Mouse (Mus musculus): Measurements from ENCODE around the gene Ndufa12. TPM values are rescaled to one million over a fixed set of nuclear protein-coding genes. Genes with fewer than 3 reads are reported as not detected.
A peak's percentile ranks its signal among the peaks of the same experiment; 100 is the strongest.

Gene Ndufa12
- total RNA-seq (2021) = 100 to 1,000 TPM; 249 to 253 TPM
- long read RNA-seq, experiment 1, transcript Ndufa12-201 (4 exons, 1,110 nt) = major isoform, 195 of 203 reads
- long read RNA-seq, experiment 1, partial matches to known transcripts = 2 of 203 reads
- long read RNA-seq, experiment 1, other reads (novel, unspliced or antisense) = 6 of 203 reads
- long read RNA-seq, experiment 2, transcript Ndufa12-201 (4 exons, 1,110 nt) = major isoform, 252 of 262 reads
- long read RNA-seq, experiment 2, partial matches to known transcripts = 3 of 262 reads
- long read RNA-seq, experiment 2, other reads (novel, unspliced or antisense) = 6 of 262 reads

DNA sequence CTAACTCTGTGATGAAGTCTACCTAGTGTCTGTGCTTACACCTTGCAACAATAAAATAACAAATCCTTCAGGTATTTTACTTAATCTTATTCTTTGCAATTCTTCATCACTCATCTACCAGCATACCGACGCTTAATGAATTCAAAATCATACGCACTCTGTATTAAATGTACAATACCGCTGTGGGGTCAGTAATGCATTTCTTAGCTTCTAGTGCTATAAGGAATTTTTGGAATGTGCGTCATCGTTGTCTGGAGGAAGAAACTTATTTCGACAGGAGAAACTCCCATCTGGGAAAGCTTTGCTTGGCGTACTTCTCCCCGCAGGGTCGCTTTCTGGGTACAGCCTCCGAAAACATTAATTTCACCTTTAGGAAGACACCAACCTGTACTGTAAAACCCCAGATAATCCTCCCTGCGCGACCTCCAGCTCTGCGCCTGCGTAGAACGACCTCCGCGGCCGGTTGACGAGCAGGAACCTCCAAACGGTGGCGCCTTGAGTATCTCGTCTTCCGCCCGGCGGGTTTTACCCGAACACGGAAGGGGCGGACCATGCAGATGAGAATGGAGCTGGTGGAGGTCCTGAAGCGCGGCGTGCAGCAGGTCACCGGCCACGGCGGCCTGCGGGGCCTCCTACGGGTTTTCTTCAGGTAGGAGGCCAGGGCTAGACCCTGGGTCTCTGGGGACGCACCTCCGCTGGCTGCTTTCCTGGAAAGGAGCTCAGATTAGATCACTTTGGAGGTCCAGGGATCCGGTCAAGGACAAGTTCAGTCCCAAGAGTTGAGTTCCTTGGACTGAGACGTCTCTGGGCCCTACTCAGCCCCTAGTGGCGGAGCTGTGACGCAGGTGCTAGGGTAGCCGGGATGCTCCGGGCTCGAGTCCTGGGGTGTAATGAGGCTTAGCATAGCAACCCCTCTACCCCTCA, at the start of gene Ndufa12:
Gene Ndufa12 (plus strand): TSS at position 239 of the 924 bp plus-strand sequence.
- peak; percentile 65 for TF ChIP-seq CTCF (conservative IDR thresholded peaks at IDR 0.05)
- Histone ChIP-seq H3K4me3 (peak within 1 kb of the TSS; percentile 80), H3K27ac (peak within 1 kb of the TSS; percentile 96)
- peak; percentile 95 to 98 for DNase-seq (ENCODE audit: low spot score in 2 of 2)

- H3K27ac ChIP-seq = 0 out of 2 replicates have a peak overlapping the region, but pooled peaks have one; percentile 56
- TF ChIP-seq CTCF (conservative IDR thresholded peaks at IDR 0.05) = no peak
- DNase-seq (ENCODE audit: low spot score in 2 of 2) = no peak
- H3K4me3 ChIP-seq = no peak overlapping the region
These were observed 47.0 kb upstream of the Ndufa12 start for GRCm38 (mm10) chr10:94151488-94151887.

GRCm38 (mm10) chr10:94153841-94154240, 44.7 kb upstream of the Ndufa12 start:
- DNase-seq (ENCODE audit: low spot score in 2 of 2) = no peak
- H3K4me3 ChIP-seq = no peak overlapping the region
- no peak overlapping the region for H3K27ac ChIP-seq
- no peak for TF ChIP-seq CTCF (conservative IDR thresholded peaks at IDR 0.05)

DNA sequence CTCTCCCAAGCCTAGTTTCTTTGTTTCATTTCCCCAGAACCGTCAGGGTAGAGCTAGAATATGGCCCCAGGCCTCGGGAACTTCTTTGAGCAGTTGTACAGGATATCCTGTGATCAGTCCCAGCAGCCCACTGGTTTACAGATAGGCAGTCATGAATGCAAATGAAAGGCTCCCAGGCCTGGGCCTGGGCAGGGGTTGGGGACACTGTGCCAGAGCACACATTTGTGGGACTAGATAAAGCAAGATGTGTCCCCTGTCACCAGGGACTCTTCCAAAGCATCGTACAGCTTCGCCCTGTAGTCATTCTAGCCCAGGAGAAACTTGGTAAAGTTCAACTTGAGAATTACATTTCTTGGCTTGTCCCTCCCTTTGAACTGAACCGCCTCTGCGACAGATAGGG, 39.6 kb upstream of the Ndufa12 start:
- Histone ChIP-seq H3K27ac (no peak overlapping the region), H3K4me3 (no peak overlapping the region)
- no peak for TF ChIP-seq CTCF (conservative IDR thresholded peaks at IDR 0.05)
- DNase-seq (ENCODE audit: low spot score in 2 of 2) = no peak

DNA sequence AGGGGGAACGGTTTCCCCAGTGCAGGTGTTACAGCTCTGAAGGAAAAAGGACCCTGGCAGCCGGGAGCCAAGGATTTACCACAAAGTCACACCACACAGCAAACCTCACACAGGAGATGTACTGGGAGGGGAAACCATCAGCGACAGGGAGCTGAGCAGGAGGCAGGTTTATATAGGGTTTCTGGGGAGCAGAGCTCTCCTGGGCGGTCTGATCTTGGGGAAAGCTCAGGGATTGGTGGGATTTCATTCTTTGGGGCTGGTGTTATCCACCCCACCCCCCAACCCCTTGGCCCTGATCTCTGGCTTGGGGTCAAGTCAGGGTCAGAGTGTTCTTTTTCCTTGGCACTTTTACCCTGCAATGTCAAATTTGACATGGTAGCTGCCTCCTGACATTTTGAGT, 39.1 kb upstream of the Ndufa12 start:
- Histone ChIP-seq H3K27ac (no peak overlapping the region), H3K4me3 (no peak overlapping the region)
- no peak for TF ChIP-seq CTCF (conservative IDR thresholded peaks at IDR 0.05)

DNA sequence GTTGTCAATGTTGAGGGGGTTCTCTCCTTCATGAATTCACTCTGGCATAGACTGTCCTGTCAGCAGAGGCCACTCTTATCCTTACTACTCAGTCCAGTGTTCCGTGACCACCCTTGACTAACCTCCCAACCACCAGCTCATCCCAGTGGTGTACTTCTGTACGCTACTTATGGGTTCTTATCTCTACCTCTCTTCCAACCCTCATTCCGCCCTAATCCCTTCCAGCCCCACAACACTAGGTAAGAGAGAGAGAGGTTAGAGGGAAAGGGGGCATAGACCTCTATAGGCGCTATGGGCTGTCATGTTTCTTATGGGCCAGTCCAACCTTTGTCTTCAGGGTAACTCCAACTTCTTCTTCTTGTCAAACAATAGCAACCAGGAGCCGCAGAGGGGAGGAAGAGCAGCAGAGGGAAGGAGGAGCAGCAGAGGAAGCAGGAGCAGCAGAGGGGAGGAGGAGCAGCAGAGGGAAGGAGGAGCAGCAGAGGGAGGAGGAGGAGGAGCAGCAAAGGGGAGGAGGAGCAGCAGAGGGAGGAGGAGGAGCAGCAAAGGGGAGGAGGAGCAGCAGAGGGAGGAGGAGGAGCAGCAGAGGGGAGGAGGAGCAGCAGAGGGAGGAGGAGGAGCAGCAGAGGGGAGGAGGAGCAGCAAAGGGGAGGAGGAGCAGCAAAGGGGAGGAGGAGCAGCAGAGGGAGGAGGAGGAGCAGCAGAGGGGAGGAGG, 37.3 kb upstream of the Ndufa12 start:
- TF ChIP-seq CTCF (conservative IDR thresholded peaks at IDR 0.05) = no peak
- no peak for DNase-seq (ENCODE audit: low spot score in 2 of 2)
- Histone ChIP-seq H3K27ac (no peak overlapping the region), H3K4me3 (no peak overlapping the region)

More for the DNA sequence above, 39.1 kb upstream of the Ndufa12 start:
- DNase-seq (ENCODE audit: low spot score in 2 of 2) = no peak

DNA sequence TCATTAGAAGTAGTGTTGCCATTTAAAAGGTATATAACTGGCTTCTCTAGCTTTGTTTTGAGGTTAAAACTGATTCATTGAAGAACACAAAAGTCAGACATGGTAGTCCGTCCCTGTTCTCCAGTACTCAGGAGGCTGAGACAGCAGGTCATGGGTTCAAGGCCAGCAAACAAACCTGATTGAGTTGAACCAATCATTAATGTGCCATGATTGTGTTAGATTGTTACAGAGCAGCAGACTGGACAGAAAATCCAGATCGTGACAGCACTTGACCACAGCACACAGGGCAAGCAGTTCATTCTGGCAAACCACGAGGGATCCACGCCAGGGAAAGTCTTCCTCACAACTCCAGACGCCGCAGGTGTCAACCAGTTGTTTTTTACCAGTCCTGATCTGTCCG, 36.5 kb upstream of the Ndufa12 start:
- Histone ChIP-seq H3K4me3 (no peak overlapping the region), H3K27ac (no peak overlapping the region)
- DNase-seq (ENCODE audit: low spot score in 2 of 2) = no peak
- no peak for TF ChIP-seq CTCF (conservative IDR thresholded peaks at IDR 0.05)

DNA sequence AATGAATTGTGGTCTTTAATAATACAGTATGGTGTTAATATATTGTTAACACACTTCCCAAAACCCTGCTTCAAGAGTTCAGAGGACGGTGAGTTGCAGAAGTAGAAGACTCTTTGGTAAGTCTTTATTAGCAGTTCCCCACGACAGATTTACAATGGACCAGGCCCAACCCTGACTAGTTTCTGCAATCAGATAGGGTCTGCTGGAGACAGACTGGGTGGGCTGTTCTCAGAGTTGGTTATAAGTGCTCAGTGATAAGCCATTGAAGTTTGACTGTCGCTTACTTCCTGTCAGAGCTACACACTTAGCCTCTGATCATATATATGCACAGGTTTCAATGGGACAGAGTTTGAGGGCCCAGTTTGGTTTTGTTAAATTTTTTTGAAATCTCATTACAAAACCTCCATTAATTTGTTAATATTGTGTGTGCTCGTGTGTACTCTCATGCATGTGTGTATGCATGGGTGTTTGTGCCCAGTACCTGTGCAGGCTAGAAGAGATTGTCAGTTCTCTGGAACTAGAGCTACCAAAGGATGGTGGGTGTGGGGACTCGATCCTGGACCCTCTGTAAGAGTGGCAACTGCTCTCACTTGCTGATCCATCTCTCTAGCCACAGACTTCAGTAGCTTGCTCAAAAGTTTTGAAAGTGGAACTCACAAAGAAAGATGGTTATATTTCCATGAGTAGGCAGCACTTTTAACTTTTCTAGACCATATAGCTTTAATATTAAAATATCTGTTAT, 34.2 kb upstream of the Ndufa12 start:
- TF ChIP-seq CTCF (conservative IDR thresholded peaks at IDR 0.05) = no peak
- no peak for DNase-seq (ENCODE audit: low spot score in 2 of 2)
- no peak overlapping the region for H3K27ac ChIP-seq

DNA sequence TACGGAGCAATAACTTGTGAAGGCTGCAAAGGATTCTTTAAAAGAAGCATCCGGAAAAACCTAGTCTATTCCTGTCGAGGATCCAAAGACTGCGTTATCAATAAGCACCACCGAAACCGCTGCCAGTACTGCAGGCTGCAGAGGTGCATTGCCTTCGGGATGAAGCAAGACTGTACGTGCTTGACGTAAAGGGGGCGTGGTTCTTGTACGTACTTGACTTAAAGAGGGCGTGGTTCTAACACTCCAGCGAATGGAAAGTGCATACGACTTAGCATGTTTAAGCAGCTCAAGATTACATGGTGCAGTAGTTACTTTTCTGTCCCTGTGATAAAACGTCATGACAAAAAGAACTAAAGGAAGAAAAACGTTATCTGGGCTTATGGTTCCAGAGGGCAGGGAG, 33.1 kb upstream of the Ndufa12 start:
- TF ChIP-seq CTCF (conservative IDR thresholded peaks at IDR 0.05) = no peak
- Histone ChIP-seq H3K4me3 (no peak overlapping the region), H3K27ac (no peak overlapping the region)
- no peak for DNase-seq (ENCODE audit: low spot score in 2 of 2)

More for the DNA sequence above, 34.2 kb upstream of the Ndufa12 start:
- H3K4me3 ChIP-seq = no peak overlapping the region

DNA sequence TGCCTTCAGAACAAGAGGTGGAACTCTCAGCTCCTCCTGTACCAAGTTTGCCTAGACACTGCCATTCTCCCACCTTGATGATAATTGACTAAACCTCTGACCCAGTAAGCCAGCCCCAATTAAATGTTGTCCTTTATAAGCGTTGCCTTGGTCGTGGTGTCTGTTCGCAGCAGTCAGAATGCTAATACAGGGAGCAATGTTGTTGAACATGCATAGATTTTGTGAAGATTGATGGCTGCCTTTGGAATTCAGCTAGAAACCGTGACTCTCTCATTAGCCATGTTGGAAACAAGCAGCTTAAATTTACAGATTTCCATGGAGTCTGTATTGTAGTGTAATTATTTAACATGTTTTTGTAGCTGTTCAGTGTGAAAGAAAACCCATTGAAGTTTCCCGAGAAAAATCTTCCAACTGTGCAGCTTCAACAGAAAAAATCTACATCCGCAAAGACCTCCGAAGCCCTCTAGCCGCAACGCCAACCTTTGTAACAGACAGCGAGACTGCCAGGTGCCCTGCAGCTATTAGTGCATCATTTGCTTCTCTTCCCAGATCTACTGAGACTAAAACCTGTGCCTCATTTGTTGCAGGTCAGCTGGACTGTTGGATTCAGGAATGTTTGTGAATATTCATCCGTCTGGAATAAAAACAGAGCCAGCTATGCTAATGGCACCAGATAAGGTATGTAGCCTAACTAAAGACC, 31.3 kb upstream of the Ndufa12 start:
- no peak for DNase-seq (ENCODE audit: low spot score in 2 of 2)
- TF ChIP-seq CTCF (conservative IDR thresholded peaks at IDR 0.05) = no peak
- Histone ChIP-seq H3K4me3 (no peak overlapping the region), H3K27ac (no peak overlapping the region)

GRCm38 (mm10) chr10:94171440-94172130, 26.9 kb upstream of the Ndufa12 start:
- Histone ChIP-seq H3K4me3 (no peak overlapping the region), H3K27ac (no peak overlapping the region)
- DNase-seq (ENCODE audit: low spot score in 2 of 2) = no peak
- no peak for TF ChIP-seq CTCF (conservative IDR thresholded peaks at IDR 0.05)
